Mouse (Mus musculus): ENCODE measurements around the gene Nkx1-1.

DNA sequence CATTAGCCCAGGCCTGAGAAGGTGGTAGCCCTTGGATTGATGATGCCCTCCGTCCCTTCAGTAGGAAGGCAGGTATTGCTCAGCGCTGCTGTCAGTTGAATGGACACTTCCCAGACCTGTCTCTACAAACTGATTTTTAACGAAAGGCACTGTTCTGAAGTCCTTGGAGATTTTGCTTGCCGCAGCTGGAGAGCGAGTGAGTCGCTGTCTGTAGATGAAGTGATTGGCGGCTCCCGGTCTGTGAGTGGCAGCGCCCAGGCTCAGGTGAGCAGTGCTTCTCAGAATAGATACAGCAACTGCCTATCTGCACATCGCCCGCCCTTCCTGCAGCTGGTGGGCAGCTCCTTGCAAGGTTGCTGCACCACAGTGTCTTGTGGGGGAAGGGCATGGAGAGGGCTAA, 38.1 kb downstream of the Nkx1-1 start:
- no peak for TF ChIP-seq TAL1 (IDR thresholded peaks at IDR 0.05; ENCODE audit: low read length)
- TF ChIP-seq GATA1 (IDR thresholded peaks at IDR 0.05; ENCODE audit: low read length), result no peak

Measured in erythroblast, embryonic 14.5 days (primary cell).